7 mouse cellular contexts compared by ENCODE assay signal in genomic region chr19:7134631-7135091, GRCm38 (mm10). TPM values are rescaled to one million over a fixed set of nuclear protein-coding genes. Genes with fewer than 3 reads are reported as not detected.
DNase-seq lines count a peak whose midpoint lies in the region; ATAC-seq lines count a peak whose summit lies in the region.

No protein-coding gene starts in this region.

- no peaks in the 10 kb centered on the region for H3K27me3 ChIP-seq in embryonic facial prominence, embryonic 14.5 days (replicated peaks; ENCODE audit: control insufficient read depth, insufficient read depth, low read length)
- H3K27me3 ChIP-seq in heart, embryonic 16.5 days (ENCODE audit: control insufficient read depth, insufficient read depth, low read length) = peaks cover 4% of the 10 kb centered on the region; the same call in 1 of the 2 replicates

- H3K9ac ChIP-seq in embryonic facial prominence, embryonic 14.5 days (ENCODE audit: low read depth, low read length) = 0 out of 2 replicates have a peak overlapping the region, but pooled peaks have one; percentile 11
- peak overlapping the region; percentile 58 for H3K9ac ChIP-seq in heart, embryonic 16.5 days (ENCODE audit: low read length)

- peak overlapping the region; percentile 23; the same call in 1 of the 2 replicates for H3K4me2 ChIP-seq in embryonic facial prominence, embryonic 14.5 days (ENCODE audit: low read depth, low read length)
- H3K4me2 ChIP-seq in heart, embryonic 16.5 days (ENCODE audit: low read depth, low read length) = peak overlapping the region; percentile 27

- no peak overlapping the region for H3K4me3 ChIP-seq in embryonic facial prominence, embryonic 14.5 days (ENCODE audit: low read depth, low read length)
- H3K4me3 ChIP-seq in heart, embryonic 16.5 days (ENCODE audit: low read length) = no peak overlapping the region

- 17% methylated on average over 12 of the region's 17 CpGs for WGBS in embryonic facial prominence, embryonic 14.5 days
- whole genome bisulfite sequencing in heart, embryonic 16.5 days = 27% methylated on average over 17 of the region's 17 CpGs

- peak; percentile 32 for ATAC-seq in embryonic facial prominence, embryonic 14.5 days (ENCODE audit: low read depth)
- no peak for ATAC-seq in heart, embryonic 16.5 days (replicated peaks; ENCODE audit: extremely low read depth, insufficient read depth, low FRiP score)

- peaks cover 55% of the 10 kb centered on the region for H3K4me1 ChIP-seq in embryonic facial prominence, embryonic 14.5 days (ENCODE audit: control insufficient read depth, insufficient read depth, low read length)
- H3K4me1 ChIP-seq in heart, embryonic 16.5 days (ENCODE audit: control insufficient read depth, insufficient read depth, low read length) = peaks cover 58% of the 10 kb centered on the region

- peak overlapping the region; percentile 57 for H3K27ac ChIP-seq in embryonic facial prominence, embryonic 14.5 days (replicated peaks; ENCODE audit: low read depth, low read length)
- peak overlapping the region; percentile 85 for H3K27ac ChIP-seq in heart, embryonic 16.5 days (ENCODE audit: low read length)

- no peaks in the 10 kb centered on the region for H3K9me3 ChIP-seq in embryonic facial prominence, embryonic 14.5 days (ENCODE audit: control insufficient read depth, low read length)
- no peaks in the 10 kb centered on the region for H3K9me3 ChIP-seq in heart, embryonic 16.5 days (replicated peaks; ENCODE audit: control insufficient read depth, low read length)

- DNase-seq in brain, adult 2 months (ENCODE audit: low read depth, low spot score) = peak; percentile 76
- DNase-seq in embryonic facial prominence, embryonic 14.5 days (ENCODE audit: low spot score) = peak; percentile 77
- DNase-seq in kidney, postnatal 10 days = peak; percentile 63
- peak; percentile 56 for DNase-seq in neural tube, embryonic 10.5 days (ENCODE audit: extremely low spot score, low spot score)
- no peak for DNase-seq in adrenal gland, postnatal 4 days (ENCODE audit: low spot score in 2 of 2)
- DNase-seq in B cell, adult 2 months = no peak

- H3K36me3 ChIP-seq in embryonic facial prominence, embryonic 14.5 days (ENCODE audit: control insufficient read depth, insufficient read depth, low read length) = no peaks in the 10 kb centered on the region
- no peaks in the 10 kb centered on the region for H3K36me3 ChIP-seq in heart, embryonic 16.5 days (ENCODE audit: control insufficient read depth, insufficient read depth)

RNA-seq across cellular contexts. Expression of gene Flrt1, which starts 29.1 kb away (rescaled TPM):
- polyA plus RNA-seq in embryonic facial prominence, embryonic 14.5 days (2014; fragmentation: Nextera tagmentation; extraction: Ambion mirVana) = 10.4 and 10.5 TPM in 2 replicates
- 1.6 and 1.9 TPM in 2 replicates for polyA plus RNA-seq in heart, embryonic 16.5 days (2015; fragmentation: Nextera tagmentation; extraction: Ambion mirVana)
- 1 to 10 TPM; 3.8 to 5.9 TPM for total RNA-seq in adrenal gland, postnatal 4 days (2021)

Comparison
In these comparisons a context has a peak if more than half of its experiments do, and no peak if none do; other contexts are left out.
1. DNase-seq: peak in brain, adult 2 months (single experiment), embryonic facial prominence, embryonic 14.5 days (single experiment), kidney, postnatal 10 days (single experiment) and neural tube, embryonic 10.5 days (single experiment); none in adrenal gland, postnatal 4 days (0 of 2) and B cell, adult 2 months (0 of 2).